Mouse (Mus musculus) lung, embryonic 16.5 days (tissue): ENCODE data around the gene Mrps33. TPM values are rescaled to one million over a fixed set of nuclear protein-coding genes. Genes with fewer than 3 reads are reported as not detected.

Experiments used
- ATAC-seq: fragments of 200-750 bp; cut with Nextera tagmentation; 2 replicates; pipeline ENCODE4 v1.8.0; 2017; ENCODE audit warnings: low read depth, mild to moderate bottlenecking, moderate library complexity
- H3K27ac ChIP-seq: fragments of 300-500 bp; sonication (generic); 2 replicates; pipeline ENCODE4 v1.5.1; 2014; ENCODE audit warnings: mild to moderate bottlenecking, control low read depth, low read length
- H3K27me3 ChIP-seq: fragments of 300-500 bp; sonication (generic); 2 replicates; pipeline ENCODE4 v1.6.1; 2014; ENCODE audit warnings: low read depth, low read length, mixed read lengths; ENCODE audit not compliant: control insufficient read depth, insufficient read depth
- H3K36me3 ChIP-seq: fragments of 300-500 bp; sonication (generic); 2 replicates; pipeline ENCODE4 v1.6.1; 2014; ENCODE audit warnings: low read length; ENCODE audit not compliant: control insufficient read depth, insufficient read depth
- H3K4me1 ChIP-seq: fragments of 300-500 bp; sonication (generic); replicated peaks from 2 replicates; pipeline ENCODE4 v1.6.1; 2014; ENCODE audit warnings: low read length, mixed read lengths; ENCODE audit not compliant: control insufficient read depth, insufficient read depth
- H3K4me2 ChIP-seq: fragments of 300-500 bp; sonication (generic); 2 replicates; pipeline ENCODE4 v1.6.1; 2014; ENCODE audit warnings: low read depth, low read length, control low read depth
- H3K4me3 ChIP-seq: fragments of 300-500 bp; sonication (generic); 2 replicates; pipeline ENCODE4 v1.5.1; 2014; ENCODE audit warnings: mild to moderate bottlenecking, low read length, control low read depth
- H3K9ac ChIP-seq: fragments of 300-500 bp; sonication (generic); 2 replicates; pipeline ENCODE4 v1.6.1; 2014; ENCODE audit warnings: low read length, control low read depth
- H3K9me3 ChIP-seq: fragments of 300-500 bp; sonication (generic); 2 replicates; pipeline ENCODE4 v1.6.1; 2016; ENCODE audit warnings: low read length; ENCODE audit not compliant: control insufficient read depth
- WGBS: fragments of 180-500 bp; shearing (Covaris S2); extraction: QIAGEN DNeasy Blood & Tissue Kit; methylation state at CpG from one replicate; pipeline ENCODE4 v1.1.7; 2014; 5-methylcytosine and 5-hydroxymethylcytosine counted together
- polyA plus RNA-seq: library from polyadenylated mRNA; unstranded; fragments of >200 nt; fragmentation: Nextera tagmentation; extraction: Ambion mirVana; gene quantifications from 2 replicates; pipeline ENCODE4 v1.2.1, GENCODE M21; 2015

Mrps33 gene
- polyA plus RNA-seq, 1 experiment from 2014 or later: 169 TPM

DNA sequence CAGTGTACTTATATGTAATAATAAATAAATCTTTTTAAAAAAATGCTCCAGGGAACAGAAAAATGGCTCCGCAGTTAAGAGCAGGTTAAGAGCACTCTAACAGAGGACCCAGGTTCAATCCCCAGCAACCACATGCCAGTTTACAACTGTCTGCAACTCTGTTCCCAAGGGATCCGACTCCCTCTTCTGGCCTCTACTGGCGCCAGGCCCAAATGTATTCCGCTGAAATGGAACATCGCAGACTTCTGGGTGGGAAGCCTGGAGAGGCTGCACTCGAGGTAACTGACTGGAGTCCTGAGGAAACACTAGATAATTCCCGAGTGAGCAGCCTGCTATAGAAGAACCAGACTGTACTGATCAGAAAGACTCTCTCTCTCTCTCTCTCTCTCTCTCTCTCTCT, 27.3 kb downstream of the Mrps33 start:
- H3K27ac ChIP-seq: no peak overlapping the region
- H3K27me3 ChIP-seq: no peaks in the 10 kb centered on the region
- H3K9ac ChIP-seq: no peak overlapping the region
- WGBS: 67% methylated on average over 7 of the region's 7 CpGs
- H3K4me1 ChIP-seq: peaks cover 12% of the 10 kb centered on the region
- no peak for ATAC-seq
- H3K4me3 ChIP-seq: no peak overlapping the region
- H3K9me3 ChIP-seq: no peaks in the 10 kb centered on the region
- H3K4me2 ChIP-seq: no peak overlapping the region
- no peaks in the 10 kb centered on the region for H3K36me3 ChIP-seq

DNA sequence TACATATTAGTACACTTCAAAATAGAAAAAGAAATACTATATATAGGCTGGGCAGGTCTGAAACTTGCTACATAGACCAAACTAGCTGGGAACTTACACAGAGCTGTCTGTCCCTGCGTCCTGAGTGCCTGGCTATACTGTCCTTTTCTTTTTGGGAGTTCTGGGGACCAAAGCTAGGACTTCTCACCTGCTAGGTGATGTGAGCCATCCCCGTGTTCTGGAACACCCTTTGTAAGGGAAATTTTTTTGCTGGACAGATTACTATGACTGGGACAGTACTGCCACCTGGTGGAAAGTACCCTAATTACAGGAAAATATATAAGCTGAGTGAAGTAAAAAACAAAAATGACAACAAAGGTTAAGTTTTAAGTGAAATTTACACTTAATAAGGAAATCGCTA, 28.2 kb downstream of the Mrps33 start:
- 32% methylated on average over 3 of the region's 3 CpGs for WGBS
- no peak for ATAC-seq
- H3K27me3 ChIP-seq: no peaks in the 10 kb centered on the region
- H3K27ac ChIP-seq: no peak overlapping the region
- no peak overlapping the region for H3K4me2 ChIP-seq
- no peaks in the 10 kb centered on the region for H3K9me3 ChIP-seq
- H3K4me3 ChIP-seq: no peak overlapping the region
- no peak overlapping the region for H3K9ac ChIP-seq
- peaks cover 12% of the 10 kb centered on the region for H3K4me1 ChIP-seq
- no peaks in the 10 kb centered on the region for H3K36me3 ChIP-seq

DNA sequence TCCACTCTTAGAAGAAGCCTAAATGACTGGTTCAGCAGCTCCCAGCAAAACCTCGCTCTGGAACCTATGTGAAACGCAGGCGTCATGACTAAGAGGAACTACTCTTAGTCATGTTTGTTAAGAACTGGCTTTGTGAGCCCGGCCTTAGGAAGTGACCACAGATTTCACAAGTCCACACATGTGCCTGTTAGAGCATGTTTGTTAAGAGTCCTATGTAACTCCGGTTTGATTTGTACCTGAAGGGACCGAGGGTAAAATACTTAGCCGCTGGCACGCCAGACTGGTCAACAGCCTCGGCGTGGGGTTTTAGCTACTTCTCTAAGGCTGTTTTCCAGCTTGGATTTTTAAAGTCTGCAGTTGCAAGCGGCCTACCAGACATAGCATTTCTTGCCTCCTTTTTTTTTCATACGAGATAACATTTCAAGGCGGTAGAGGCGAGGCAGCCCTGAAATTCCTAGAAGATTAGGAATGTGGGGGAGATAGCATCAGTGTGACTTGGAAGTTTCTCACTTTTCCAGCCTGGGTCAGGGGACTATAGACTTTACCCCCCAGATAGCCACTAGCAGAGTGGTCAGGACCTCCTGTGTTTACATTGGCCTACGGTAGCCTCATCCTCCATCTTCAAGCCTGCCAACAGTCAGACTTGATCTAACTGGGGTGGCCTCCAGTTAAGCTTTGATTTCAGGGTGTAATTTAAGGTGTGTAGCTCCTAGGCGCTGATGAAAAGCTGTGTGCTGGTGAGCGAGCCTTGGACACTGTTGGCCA, 28.8 kb downstream of the Mrps33 start:
- ATAC-seq: no peak
- peak overlapping the region; percentile 64 for H3K4me2 ChIP-seq
- H3K27me3 ChIP-seq: no peaks in the 10 kb centered on the region
- H3K9ac ChIP-seq: peak overlapping the region; percentile 63; the same call in 1 of the 2 replicates
- H3K9me3 ChIP-seq: no peaks in the 10 kb centered on the region
- H3K4me1 ChIP-seq: peaks cover 12% of the 10 kb centered on the region
- 37% methylated on average over 17 of the region's 17 CpGs for WGBS
- no peaks in the 10 kb centered on the region for H3K36me3 ChIP-seq
- peak overlapping the region; percentile 36 for H3K4me3 ChIP-seq
- H3K27ac ChIP-seq: peak overlapping the region; percentile 6; the same call in 1 of the 2 replicates

DNA sequence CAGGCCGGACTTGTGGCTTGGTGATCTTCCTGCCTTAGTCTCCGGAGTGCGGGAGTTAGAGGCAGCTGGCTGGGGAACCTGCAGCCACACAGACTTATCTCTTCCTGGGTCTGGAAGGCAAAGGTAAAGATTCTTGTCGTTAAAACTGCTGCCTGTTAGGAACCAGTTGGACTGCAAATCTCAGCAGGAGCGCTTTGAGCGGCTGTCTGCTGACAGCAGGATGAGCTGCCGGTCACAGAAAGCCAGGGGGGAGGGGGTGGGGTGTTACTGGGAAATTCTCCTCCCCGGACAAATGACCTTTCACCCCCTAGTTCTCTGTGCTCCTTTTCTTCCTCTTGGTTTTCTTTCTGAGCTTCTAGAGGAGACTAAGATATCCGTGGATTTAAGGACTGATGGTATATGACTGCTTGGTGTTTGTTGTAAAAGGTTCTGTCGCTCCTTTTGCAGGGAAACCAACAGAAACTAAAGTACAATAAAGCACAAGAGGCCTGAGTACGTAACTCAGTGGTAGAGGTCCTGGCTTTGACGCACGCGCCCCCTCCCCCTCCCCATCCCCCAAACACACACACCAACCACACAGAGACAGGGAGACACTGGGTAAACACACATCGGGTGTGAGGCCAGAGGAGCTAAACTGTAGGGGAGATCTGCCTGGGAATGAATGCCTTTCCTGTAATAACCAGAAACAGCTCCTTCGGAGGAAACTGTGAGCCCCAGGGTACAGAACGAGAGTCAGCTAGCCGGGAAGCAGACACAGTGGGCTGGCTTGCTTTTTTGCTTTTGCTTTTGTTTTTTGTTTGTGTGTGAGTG, 29.7 kb downstream of the Mrps33 start:
- no peaks in the 10 kb centered on the region for H3K36me3 ChIP-seq
- peak overlapping the region; percentile 44; the same call in 1 of the 2 replicates for H3K27ac ChIP-seq
- ATAC-seq: peak; percentile 76
- H3K9me3 ChIP-seq: no peaks in the 10 kb centered on the region
- peaks cover 12% of the 10 kb centered on the region for H3K4me1 ChIP-seq
- H3K9ac ChIP-seq: peak overlapping the region; percentile 63
- 3% methylated on average over 18 of the region's 18 CpGs for WGBS
- H3K4me2 ChIP-seq: peak overlapping the region; percentile 64
- H3K4me3 ChIP-seq: peak overlapping the region; percentile 36
- no peaks in the 10 kb centered on the region for H3K27me3 ChIP-seq

DNA sequence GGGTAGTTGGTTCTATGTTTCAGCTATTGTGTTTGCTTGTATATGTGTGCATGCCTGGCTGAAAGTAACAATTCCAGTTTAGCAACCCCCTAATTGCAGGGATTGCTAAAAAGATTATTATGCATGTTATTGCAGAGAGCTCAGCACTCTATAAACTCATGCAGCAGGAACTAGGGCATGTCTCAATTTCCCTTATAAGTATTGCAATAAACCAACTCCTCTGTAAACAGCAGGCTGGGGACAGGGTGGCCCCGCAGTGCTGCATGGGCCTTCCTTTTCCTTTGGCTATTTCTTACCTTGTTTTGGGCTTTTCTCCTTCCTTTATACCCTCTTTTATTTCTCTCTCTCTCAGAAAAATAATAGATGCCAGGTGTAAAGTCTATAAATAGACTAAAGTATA, 32.3 kb downstream of the Mrps33 start:
- Histone ChIP-seq H3K4me3 (no peak overlapping the region), H3K4me2 (no peak overlapping the region), H3K9ac (no peak overlapping the region), H3K36me3 (no peaks in the 10 kb centered on the region), H3K27ac (no peak overlapping the region), H3K9me3 (no peaks in the 10 kb centered on the region), H3K27me3 (no peaks in the 10 kb centered on the region), H3K4me1 (peaks cover 12% of the 10 kb centered on the region)
- 65% methylated on average over 1 of the region's 1 CpGs for WGBS
- no peak for ATAC-seq

DNA sequence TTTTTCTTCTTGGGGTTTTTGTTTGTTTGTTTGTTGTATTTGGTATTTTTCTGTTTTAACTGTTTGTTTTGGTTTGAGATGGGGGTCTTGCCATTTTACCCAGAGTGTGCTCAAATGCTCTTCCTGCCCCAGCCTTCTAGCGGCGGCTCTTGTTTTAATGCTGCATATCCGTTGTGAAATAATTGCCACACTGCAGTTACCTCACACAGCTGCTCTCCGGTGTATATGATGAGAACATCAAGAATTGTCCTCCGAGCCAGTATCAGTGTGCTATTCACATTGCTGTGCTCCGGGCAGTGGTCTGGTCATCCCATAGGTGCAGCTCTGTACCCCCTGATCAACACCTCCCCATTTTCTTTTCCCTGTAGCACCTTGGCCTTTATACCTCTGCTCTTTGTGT, 34.5 kb downstream of the Mrps33 start:
- Histone ChIP-seq H3K9me3 (no peaks in the 10 kb centered on the region), H3K4me1 (peaks cover 3% of the 10 kb centered on the region), H3K36me3 (no peaks in the 10 kb centered on the region), H3K27me3 (no peaks in the 10 kb centered on the region), H3K4me3 (no peak overlapping the region), H3K27ac (no peak overlapping the region), H3K9ac (no peak overlapping the region), H3K4me2 (no peak overlapping the region)
- ATAC-seq: no peak
- WGBS: 84% methylated on average over 6 of the region's 6 CpGs

DNA sequence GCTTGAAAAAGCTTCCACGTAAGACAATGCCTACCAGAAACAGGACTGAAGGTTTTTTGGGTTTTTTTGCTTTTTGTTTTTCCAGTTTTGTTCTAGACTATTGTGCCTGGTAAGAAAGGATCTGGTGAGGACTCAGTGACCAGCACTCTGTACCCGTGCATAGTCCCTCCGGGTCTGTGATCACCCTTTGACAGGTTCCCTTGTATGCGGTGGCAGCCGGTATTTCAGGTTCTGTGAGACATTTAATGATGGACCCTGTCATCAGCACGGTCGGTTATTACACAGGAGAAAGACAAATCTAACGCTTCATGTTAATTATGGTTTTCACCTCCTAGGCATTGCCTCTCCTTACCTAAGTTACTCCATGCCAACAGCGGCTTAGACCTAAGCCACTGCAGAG, 35.8 kb downstream of the Mrps33 start:
- no peak for ATAC-seq
- no peak overlapping the region for H3K9ac ChIP-seq
- no peaks in the 10 kb centered on the region for H3K36me3 ChIP-seq
- no peaks in the 10 kb centered on the region for H3K4me1 ChIP-seq
- WGBS: 71% methylated on average over 9 of the region's 9 CpGs
- H3K9me3 ChIP-seq: no peaks in the 10 kb centered on the region
- H3K27ac ChIP-seq: no peak overlapping the region
- H3K4me2 ChIP-seq: no peak overlapping the region
- no peak overlapping the region for H3K4me3 ChIP-seq
- H3K27me3 ChIP-seq: no peaks in the 10 kb centered on the region

DNA sequence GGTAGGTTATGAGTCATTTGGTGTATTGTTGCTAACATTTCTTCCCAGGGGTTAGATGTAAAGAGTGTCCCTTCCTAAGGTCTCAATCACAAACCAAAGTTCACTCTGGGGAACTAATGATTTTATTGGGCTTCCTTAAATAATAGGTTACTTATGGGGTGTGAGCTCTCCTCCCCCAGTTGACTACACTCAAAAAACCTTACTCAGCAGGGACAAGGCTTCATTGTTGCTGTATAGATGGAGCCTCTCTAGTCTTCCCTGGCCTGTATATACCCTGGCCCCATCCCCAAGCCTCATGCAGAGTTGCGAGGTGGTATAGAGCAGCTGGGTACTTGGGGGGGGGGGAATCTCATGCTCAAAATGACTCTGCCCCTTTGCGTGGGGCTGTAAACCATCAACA, 53.6 kb downstream of the Mrps33 start:
- Histone ChIP-seq H3K4me2 (no peak overlapping the region), H3K36me3 (no peaks in the 10 kb centered on the region), H3K4me1 (0 out of 2 replicates have a peak, but pooled peaks cover 3% of the 10 kb centered on the region), H3K4me3 (no peak overlapping the region), H3K27me3 (no peaks in the 10 kb centered on the region), H3K27ac (no peak overlapping the region), H3K9ac (no peak overlapping the region), H3K9me3 (no peaks in the 10 kb centered on the region)
- whole genome bisulfite sequencing: 93% methylated on average over 2 of the region's 2 CpGs
- no peak for ATAC-seq
